Mouse (Mus musculus) 416B (cell line): ENCODE results near the gene Pinlyp.

Experiments used
- DNase-seq: peaks from one replicate; pipeline ENCODE4 v3.0.0; 2011; ENCODE audit warnings: low read depth

The Pinlyp gene

DNA sequence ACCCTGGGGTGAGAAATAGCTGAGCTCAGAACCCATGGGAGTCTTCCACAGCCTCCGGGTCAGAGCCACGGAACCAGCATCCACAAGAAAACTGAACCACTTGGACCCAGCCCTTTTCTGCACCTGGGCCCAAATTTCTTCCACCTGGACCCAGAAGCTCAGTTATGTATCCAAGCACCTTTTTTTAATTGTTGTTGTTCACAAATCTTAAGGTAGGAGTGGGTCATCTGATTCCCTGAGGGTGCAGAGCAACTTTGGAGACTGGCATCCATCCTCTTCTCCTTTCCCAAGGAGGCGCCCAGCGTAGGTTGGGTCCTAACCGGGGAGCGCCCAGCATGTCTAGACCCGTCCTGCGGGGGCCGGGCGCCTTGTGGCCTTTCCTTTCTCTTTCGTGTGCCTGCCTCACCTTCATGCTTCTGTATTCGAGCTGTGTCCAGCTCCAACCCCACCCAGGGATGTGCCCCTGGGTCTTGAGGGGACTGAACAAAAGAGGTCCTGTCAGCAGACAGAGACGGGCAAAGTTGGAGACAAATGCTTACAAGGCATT lies at the start of gene Pinlyp, which contains the start of gene Xrcc1:
TSS of gene Pinlyp (minus strand) at position 51 of the 547 bp plus-strand sequence.
TSS of gene Xrcc1 (plus strand) at position 222 of the 547 bp plus-strand sequence.
- DNase-seq = no peak

DNA sequence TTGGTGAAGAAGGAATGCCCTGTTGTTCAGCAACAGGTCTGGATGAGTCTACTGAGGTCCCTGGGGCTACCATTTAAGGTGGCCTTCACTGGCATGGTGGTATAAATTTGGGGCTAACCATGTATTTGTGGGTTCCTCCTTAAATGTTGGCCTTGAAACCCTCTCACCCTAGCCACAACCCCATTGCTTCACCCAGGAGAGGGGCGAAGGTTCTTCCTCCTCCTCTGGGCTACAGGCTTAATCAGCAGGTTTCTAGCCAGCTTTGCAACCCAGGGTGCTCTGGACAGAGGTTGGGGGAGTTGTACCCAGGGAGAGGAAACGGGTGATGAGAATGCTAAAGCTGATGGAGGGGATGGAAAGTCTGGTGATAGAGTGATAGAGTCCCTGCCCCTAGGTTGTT lies 49.5 kb upstream of the Pinlyp start:
- peak; percentile 81 for DNase-seq

DNA sequence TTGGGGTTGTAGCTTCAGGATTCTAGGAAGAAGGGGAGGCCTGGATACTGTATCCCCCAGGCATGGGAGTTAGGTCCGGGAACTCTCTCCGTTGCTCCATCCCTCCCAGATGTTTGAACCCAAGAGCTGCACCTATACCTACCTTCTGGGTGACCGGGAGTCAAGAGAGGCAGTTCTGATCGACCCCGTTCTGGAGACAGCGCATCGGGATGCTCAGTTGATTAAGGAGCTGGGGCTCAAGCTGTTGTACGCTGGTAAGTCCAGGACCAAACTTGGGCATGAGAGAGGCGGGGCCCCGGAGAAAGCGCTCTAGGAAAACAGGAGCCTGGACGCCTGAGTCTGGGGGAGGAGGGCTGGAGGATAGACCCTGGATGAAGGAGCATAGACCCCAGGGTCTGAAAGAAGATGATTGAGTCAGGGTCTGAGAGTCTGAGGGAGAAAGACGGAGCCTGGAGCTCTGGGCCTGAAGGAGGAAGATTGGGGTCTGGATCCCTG lies 48.4 kb upstream of the Pinlyp start:
- DNase-seq = no peak

DNA sequence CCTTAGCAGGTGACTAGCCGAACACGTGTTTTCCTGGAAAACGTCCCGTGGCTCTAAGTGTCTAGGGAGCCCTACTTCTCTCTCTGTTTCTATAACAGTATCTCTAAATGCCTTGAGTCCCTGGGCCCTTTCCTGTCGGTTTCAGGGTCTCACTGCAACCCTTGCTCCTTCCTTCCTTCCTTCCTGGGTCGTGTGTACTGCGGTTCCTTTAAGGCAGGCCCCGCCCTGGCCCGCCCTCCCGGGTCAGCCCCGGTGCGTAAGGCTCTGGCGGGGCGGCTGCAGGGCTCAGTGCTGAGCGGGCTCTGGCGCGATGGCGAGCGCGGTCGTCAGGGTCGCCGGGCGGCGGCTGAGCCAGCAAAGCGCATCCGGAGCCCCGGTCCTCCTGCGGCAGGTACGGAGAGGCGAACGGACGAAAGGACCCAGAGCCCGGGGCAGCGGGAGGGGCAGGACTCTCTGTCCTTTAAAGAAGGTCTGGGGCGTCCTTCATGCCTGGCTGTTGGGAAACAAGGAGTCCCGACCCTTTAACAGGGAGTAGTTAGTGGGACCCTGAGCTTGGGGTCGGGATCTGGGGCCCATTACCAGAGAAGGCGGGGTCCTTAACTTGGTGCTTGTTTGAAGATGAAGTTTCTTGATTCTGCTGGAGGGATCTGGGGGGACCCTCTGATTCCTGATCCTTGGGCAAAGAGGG lies 47.8 kb upstream of the Pinlyp start:
- peak; percentile 78 for DNase-seq

DNA sequence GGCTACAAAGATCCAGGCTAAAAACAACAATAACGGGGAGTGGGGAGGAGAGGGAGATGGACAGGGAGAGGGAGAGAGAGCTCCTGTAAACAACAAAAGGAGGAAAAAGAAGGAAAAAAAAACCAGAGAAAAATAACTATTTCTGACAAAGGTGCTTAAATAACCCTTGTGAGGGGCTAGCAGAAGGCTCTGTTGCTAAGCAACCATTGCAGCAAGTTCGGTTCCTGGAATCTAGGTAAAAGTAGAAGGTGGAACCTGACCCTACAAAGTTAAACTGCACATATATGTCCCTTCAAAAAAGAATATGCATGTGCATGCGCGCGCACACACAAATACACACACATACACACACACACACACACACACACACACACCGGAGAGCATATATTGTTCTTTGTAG lies 46.9 kb upstream of the Pinlyp start:
- no peak for DNase-seq

DNA sequence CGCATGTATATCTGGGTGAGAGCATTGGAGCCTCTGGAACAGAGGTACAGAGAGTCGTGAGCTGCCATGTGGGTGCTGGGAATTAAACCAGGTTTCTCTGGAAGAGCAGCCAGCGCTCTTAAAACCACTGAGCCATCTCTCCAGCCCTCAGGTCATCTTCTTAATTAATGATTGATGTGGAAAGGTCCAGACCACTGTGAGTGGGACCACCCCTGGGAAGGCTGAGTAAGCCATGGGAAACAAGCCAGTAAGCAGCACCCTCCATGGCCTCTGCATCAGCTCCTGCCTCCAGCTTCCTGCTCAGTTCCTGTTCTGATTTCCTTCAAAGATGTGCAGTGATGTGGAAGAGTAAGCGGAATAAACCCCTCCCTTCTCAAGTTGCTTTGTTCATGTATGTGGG lies 46.2 kb upstream of the Pinlyp start:
- no peak for DNase-seq

DNA sequence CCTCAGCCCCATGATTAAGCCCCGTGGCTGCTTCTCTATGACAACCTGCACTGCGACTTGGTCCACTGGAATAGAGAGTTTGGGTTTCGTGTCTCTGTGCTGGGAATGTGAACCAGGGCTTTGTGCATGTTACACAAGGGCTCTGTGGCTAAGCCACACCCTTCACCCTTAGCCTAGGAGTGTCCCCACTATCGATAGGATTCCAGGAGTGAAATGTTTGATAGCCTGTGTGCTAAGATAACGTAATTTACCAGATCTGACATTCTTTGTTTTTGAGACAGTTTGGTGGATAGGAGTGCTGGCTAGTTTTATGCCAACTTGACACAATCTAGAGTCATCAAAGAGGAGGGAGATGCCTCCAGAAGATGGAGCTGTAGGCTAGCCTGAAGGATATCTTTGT lies 45.8 kb upstream of the Pinlyp start:
- peak; percentile 50 for DNase-seq

DNA sequence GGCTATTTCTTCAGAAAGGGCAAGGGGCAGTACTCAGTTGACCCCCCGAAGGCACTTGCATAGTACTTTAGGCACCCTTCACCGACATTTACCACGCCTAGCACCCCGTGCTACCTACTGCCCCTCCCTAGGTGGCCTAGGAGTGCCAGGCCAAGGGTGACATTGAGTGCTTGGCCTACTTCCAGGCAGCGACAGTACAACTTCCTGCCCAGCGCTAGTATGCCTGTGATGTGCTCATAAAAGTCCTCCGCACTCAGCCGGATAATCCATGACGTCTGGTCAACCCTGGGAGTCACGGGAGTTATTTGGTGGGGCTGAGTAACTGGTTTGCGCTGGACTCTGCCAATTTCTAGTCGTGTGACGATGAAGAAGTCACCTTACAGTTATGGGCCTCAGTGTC lies 42.4 kb upstream of the Pinlyp start:
- DNase-seq = peak; percentile 59

DNA sequence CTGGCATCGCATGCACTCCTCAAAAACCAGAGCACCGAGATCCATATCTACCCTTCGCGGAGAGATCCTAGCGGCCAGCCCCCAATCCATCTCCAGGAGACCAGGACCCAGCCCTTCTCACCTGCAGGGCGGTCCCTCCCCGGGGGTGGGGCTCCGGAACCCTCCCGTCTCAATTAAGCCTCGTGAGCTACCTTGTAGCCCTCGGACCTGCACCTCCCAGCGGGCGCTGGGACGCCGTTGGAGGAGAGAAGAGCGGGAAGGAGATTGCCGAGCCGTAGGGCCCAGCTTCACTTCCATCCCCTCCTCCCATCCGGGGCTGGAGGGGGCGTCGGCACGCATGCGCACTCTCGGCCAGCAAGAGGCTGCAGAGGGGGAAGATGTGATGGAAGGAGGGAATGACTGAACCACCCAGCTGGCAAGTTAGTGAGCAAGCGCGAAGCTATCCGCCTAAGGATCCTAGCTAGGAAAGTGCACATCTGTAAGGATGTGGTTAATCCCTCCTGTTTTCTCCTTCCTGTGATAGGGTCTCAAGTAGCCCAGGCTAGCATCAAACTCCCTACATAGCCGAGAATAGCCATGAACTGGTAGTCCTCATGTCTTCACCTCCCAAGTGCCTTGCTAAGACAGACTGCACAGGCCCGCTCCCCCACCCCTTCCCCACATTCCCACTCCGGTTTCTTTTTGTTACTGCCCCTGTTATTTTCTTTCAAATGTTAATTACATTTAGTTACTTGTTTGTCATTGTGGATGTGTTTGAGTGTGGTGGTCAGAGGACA lies 41.6 kb upstream of the Pinlyp start, which contains the start of the genes Ethe1 and Zfp575:
TSS of gene Ethe1 (plus strand) at position 214 of the 776 bp plus-strand sequence.
TSS of gene Zfp575 (minus strand) at position 312 of the 776 bp plus-strand sequence.
- DNase-seq = no peak

DNA sequence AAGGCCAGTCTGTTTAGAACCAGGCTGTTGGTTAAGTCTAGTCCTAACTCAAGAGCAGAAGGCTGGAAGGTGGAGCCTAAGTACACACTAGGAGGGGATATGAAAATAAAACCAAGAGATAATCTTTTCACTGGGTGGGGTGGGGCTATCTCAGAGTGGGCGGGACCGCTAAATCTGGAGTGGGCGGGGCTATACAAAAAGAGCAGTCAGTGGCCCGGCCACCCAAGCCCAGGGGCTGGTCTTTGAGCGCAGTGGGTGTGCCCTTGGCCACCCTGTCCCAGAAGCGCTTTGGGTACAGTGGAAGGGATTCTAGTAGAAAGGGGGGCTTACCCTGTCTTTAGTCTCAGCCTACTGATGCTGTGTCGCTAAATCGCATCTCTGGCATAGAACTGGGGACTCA lies 40.9 kb upstream of the Pinlyp start:
- no peak for DNase-seq

DNA sequence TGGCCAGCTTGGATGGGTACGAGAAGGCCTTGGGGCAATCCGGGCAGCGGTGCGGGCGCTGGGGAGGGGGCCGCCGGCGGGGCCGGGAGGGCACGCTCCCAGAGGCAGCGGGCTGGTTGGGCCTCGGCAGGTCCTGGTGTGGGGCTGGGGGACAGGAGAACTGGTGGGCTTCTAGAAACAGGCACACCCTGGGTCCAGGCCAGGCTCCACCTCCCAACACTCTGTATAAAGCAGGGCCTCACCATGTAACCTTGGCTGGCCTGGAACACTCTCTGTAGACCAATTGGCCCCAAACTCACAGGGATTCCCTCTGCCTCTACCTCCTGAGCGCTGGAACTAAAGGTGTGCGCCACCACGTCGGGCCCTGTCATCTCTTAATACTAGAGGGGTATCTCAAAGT lies 40.1 kb upstream of the Pinlyp start:
- no peak for DNase-seq

DNA sequence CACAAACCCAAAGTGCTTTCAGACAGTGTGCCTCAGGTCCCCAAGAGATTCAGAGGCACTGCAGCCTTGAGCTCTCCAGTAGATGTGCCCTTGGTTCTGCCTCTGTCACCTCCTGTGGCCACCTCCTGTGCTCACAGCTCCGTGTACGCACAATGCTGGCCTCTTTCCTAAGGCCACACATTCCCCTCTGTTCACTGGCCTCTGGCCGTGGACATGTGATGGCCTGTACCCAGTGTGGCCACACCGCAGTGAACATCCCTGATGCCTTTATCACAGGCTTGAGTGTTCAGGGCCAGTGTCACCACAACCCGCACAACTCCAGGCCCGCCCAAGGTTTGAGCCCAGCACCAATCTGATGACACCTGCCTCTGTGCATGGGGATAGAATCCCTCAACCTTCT lies 39.0 kb upstream of the Pinlyp start:
- DNase-seq = no peak

DNA sequence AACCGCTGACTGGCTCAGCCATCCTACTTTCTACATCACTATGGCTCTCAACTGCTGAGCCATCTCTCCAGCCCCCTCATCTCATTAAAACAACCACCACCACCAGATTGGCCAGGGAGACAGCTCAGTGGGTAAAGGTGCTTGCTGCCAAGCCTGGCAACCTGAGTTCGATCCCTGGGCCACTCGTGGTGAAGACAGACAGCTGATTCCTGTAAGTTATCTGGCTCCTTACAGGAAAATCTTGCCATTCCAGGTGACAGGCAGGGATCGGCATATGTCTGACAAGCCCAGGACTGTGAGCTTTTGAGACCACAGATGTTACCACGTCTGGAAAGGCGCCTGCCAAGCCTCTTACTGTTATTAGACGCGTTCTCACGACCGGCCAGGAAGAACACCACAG lies 31.9 kb upstream of the Pinlyp start:
- DNase-seq = no peak

DNA sequence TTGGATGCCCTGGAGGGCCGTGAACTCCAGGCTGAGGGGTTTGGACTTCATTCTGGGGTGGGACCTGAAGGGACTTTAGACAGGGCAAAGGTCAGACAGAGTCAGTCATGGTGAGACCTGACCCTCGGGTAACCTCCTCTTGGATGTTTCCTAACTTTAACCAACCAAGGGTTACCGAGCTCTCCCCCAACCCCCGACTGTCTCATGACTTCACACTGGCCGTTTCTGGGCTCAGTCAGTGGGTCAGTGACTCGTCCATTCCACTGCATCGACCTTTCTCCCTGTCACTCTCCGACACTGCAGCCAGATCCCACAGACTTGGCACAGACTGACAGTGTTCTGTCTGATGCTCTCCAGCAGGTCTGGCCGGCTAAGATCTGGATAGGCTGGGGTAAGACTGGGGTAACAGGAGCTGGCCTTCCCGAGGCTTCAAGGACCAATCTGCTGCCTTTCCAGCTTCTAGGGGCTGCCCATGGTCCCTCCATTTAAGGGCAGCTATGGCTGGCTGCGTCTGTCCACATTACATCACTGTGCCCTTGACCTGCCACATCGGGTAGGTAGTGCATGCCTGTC lies 28.4 kb upstream of the Pinlyp start:
- DNase-seq = no peak

DNA sequence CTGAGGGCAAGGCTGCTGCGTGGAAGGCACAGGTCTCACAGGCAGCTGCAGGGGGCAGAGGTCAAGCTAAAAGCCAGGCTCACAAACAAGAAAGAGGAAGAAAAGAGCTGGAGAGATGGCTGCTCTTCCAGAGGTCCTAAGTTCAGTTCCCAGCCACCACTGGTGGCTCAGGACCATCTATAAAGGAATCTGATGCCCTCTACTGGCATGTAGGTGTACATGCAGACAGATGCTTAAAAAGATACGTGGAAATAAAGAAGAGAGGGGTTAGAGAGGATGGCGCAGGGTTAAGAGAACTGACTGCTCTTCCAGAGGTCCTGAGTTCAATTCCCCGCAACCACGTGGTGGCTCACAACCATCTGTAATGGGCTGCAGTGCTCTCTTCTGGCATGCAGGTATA lies 26.5 kb upstream of the Pinlyp start:
- DNase-seq = peak; percentile 58

DNA sequence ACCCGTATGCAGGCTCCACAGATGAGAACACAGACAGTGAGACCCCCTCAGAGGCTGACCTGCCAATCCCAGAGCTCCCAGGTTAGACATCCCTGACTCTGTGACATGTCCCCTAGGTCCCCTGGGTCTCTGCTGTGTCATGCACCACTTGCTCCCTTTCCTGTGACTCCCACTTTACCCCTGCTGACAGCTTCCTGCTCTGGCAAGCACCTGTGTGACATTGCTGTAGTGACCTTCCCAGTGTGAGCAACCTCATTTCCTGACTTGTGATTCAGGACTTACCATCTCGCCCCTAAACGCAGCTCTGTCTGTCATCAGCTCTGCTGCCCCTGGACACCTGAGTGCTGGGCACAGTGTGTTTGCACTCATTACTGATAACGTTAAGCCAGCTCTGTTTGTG lies 25.2 kb upstream of the Pinlyp start:
- no peak for DNase-seq

DNA sequence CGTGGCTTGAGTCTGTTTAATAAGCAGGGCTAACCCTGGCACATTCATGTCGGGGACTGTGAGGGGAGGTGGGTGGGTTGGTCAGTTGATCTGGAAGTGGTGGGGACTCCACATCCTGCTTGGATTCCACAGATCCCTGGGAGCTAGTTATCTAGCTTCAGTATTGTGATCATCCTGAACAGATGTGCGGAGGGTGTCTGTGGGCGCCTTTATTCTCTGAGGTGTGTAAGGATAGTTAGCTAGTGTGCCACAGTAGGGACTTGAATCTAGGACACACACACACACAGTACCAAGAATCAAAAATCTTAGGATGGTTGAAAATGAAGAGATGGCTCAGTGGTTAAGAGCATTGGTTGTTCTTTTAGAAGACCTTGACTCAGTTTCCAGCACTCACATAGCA lies 22.6 kb upstream of the Pinlyp start:
- no peak for DNase-seq

DNA sequence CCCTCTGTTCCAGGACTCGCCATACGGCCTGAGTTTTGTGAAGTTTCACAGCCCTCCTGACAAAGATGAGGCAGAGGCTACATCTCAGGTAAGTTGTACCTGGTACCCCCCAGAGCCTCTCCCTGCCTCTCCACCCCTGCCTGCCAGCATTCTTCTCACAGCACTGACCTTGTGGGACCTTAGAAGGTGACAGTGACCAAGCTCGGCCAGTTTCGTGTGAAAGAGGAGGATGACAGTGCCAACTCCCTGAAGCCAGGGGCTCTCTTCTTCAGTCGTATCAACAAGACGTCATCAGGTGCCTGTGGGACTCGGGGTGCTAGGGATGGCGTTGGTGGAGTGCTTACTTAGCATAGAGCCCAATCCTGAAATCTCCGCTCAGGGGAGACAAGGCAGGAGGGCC lies 20.3 kb upstream of the Pinlyp start:
- DNase-seq = no peak

DNA sequence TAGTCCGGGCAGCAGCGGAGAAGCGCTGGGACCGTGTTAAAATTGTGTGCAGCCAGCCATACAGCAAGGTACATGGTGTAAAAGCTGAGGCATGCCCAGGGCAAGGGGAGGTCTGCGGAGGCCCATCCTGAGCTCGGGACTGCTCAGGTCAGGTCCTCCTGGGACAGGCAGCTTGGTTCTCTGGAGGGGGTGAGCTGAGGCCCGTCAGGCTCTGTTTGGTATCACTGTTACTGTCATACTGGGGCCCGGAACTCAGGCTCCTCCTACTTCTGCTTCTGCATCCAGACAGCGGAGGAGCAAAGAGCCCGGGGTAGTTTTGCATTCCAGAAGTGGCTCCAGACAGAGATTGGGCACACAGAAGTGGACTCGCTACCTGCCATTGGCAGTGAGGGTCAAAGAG lies 19.7 kb upstream of the Pinlyp start:
- no peak for DNase-seq

DNA sequence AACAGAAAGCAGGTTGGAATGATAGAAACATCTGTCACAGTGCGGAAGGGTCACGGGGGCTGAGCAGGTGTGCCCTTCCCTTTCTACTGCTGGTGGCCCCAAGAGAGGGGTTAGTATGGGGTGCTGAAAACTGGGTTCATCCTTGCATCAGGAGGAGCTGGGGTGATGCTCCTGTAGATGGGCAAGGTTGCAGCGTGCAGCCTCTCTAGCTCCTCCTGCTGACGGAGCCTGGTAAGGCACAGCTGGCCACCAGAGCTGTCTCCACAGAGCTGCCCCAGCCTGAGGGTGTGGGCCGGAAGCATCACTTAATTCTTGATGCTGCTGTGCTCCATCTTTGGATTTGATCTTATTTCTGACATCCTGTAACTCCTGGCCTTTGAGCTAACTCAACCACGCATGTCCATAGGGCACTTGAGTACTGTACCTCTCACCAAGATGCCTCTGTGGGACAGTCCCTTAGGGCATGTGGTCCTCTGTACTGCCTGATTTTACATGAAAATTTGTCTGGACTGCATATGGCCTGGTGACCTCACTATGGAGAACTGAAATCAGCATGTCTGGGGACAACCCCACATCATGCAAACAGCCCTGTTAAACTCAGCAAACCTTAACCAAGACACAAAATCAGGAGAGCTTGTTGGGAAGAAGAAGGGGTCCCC lies 18.8 kb upstream of the Pinlyp start:
- peak; percentile 64 for DNase-seq

DNA sequence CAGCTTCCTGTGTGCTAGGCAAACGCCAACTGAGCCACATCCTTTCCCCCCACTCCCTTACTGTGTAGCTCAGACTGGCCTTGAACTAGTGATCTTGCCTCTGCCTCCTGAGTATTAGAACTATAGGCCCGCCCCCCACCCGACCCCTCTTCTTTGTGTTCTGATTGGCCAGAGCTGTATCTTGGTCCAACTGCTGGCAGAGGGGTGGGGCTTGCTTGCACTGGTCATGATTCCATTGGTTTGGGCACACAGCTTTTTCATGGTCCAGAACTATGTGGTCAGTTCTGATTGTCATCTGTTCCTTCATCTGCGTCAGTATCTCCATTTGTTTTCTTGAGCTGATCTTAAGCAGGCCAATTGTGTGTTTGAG lies 17.9 kb upstream of the Pinlyp start:
- peak; percentile 13 for DNase-seq

DNA sequence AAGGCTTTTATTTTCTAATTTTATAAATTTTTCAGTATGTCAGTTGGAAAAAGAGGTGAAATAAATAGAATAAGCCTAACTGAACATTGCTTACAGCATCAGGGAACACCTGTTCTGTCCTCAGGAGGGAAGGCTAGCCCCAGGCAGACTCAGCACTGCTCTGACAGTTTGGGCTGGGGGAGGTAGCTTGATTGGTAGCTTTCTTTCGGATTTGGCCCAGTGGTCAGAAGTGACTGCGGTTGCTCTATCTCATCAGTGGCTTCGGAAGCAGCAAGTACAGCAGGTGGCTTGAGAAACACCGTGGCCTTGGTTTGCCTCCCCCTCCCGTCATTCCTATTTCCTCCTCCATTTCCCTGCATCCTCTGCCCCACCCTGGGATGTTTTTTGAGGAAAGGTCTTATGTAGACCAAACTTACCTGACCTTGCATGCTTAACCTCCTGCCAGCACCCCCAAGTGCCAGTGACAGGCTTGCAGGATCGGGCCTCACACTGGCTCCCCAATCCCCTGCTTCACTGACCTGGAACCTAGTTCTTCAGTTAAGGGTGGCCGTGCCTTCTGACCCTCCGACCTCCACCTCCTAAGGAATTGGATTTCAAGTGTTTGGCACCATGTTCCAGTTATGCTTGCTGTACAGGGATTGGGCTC lies 17.4 kb upstream of the Pinlyp start:
- no peak for DNase-seq
